Mouse (Mus musculus) frontal cortex, postnatal 36 days (tissue): ENCODE measurements around the gene Jph2.

ENCODE experiments used
- DNase-seq, 2 experiments: peaks; one replicate each; pipeline ENCODE4 v3.0.0; 2022; ENCODE audit warnings: low spot score in 2 of 2

Gene Jph2

DNA sequence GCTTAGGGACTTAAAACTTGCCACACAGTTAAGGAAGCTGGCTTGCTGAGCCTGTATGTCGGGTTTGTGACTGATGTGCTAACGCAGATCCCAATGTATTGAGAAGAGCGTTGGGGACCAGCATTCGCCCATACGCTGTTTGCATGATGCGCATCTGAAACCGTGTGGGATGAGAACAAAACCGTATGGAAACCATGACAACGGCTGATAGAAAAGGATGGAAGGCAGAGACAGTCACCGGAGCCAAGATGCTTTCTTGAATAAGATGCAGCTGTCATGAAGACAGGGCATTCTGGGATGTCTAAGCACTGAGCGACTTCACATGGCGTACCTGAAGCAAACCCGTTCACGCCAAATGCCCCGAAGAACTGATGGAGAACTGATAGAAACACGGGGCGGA lies 88.4 kb downstream of the Jph2 start:
- peak; percentile 28 to 56 for DNase-seq

DNA sequence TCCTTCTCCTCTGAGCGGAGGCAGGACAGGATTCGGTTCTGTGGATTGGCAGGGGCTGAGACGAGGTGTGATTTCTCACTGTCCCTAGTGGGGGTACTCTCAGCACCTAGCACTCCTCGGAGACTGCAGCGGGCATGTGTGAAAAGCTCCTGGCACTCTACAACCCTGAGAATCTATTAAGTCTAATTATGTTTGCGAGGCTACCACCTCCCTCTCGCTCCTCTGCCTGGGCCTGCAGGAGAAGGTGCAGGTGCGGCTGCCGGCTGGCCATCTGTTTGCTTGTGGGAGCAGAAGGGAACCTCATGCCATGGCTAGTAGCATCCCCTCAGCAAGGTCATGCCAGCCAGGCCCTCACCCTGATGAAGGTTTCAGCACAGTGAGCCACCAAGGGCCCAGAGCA lies 94.8 kb downstream of the Jph2 start:
- DNase-seq = no peak

DNA sequence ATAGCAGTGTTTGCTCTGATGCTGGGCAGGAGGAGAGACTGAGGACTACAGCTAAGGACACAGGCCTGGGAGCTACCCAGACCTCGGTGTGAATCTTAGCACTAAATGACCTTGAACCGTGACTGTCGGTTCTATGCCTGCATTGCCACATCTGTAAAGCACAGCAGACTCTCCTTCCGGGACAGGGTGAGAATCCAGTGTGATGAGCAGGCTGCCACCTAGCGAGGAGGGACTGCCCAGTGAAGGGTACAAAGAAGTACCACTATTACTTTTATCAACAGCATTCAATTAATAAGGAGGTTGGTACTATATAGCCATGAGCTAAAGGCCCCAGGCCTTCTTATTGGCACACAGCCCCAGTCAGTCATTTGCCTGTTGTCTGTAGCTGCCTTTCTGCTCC lies 96.2 kb downstream of the Jph2 start:
- no peak for DNase-seq

DNA sequence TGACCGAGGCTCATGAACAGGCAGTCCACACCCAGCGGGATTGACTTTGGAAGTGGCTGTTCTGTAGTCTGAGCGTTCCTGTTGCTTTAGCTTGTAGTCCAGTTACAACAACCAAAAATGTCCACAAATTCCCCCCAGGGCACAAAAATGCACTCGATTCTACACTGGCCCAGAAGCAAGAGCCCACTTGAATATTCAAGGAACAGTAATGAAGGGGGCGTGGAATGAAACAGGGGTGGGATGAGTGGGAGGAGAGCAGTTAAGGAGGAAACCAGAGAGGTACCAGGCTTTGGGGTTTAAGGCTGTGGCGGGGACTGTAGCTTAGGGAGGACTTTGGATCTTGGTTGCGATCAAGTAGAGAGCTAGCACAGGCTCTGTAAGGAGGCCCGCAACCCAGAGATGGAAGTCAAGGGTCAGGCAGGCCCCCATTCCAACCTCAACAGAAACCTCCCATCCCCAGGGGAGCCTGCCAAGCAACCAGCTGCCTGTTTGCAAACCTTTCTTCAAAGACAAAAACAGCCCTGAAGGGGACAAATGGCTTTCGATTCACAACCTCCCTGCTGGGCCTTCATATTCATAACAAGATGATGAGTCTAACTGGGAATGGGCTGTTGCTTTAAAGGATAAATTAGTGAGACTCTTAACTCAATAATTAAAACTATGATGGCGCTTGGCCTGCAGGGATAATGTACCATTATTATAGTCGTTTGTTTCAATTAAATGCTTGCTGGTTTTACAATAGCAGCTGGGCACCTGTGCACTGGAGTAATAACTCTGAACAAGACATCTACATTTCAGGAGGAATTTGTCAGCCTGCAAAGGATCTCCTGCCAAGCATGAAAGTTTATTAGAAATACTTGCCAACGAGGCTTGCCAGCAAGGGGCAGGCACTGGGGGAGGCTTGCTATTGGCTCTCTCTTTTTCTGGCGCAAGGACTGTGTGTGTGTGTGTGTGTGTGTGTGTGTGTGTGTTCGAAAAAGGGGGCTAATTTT lies 97.4 kb downstream of the Jph2 start:
- peak in 1 of 2 experiments; percentile 30 for DNase-seq

DNA sequence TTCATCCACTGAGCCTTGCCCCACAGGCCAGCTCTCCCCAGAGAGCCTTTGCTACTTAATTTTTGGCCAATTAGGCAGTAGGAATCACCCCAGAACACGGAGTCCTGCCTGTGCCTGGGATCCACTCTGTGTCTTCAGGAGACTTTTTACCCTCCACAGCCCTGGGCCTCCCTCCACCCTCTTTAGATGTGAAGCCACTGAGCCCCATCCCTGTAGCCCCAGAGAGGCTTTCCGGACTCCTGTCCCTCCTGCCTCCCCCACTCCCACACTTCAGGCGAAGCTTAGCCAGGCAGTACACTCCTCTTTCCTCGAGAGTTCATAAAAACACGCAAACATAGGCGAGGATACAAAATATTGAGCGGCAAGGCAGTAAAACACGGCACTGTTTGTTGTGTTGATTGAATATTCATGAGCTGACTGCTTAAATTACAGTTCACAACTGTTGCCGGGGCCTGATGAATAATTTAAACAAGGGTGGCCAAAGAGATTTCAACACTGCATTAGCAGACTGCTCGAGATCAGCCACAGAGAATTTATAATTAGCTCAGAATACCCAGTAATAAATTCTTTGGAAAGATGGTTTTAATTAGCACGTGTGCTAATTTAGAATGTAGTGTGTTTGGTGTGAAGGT lies 100.7 kb downstream of the Jph2 start:
- no peak for DNase-seq

DNA sequence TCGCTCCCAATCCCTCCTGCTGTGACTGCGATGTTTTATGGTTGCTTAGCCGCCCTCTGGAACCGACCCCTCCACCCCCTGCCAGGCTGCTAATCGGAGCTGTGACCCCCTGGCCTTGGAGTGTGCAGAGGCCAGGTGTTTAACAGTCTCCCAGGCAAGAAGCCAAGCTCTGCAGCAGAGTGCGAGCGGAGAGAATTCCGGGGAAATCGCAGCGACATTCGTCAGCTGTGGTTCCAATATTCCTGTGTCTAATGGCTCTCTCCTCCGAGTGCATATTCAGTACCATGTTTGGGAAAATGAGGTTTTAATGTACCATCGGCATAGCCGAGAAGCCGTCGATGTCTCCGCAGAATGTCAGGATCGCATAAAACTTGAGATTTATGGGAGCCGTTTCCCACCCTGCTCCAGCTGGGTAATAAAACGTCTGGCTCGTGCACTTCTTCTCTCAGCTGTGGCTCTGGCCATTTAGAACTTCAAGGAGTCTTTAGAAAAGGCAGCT lies 108.9 kb downstream of the Jph2 start:
- no peak for DNase-seq
